ENCODE assay signal across 26 mouse cellular contexts in the genomic region with DNA sequence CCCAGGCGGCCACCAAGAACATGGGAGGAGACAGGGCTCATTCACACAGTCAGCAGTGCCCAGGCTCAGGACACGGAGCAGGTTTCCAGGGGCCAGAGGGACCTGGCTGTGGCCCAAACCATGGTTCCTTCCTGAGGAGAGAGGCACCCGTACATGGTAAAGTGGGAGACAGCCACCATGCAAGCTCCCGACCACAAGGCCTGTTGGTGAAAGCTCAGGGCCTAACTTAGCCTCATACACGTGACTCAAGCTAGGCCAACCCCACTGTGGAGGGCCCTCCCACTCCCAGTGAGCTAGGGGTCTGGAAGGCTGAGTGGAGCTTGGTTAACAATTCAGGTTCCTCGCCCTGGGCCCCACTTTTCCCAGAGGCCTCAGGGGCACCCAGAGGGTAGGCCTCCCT. TPM values are rescaled to one million over a fixed set of nuclear protein-coding genes. Genes with fewer than 3 reads are reported as not detected.
DNase-seq lines count a peak whose midpoint lies in the region; ATAC-seq and TF ChIP-seq lines count a peak whose summit lies in the region.
"Had no signal": no experiment of that assay in that cellular context is flagged by ENCODE, and none has a peak within 500 bp of the region (broad histone marks: within the 10 kb centered on the region; RNA-seq: fewer than 3 reads in every experiment).

No protein-coding gene starts in this region.

- 0 out of 2 replicates have a peak overlapping the region, but pooled peaks have one; percentile 5 for H3K27ac ChIP-seq in forebrain, embryonic 10.5 days
- no peak overlapping the region for H3K27ac ChIP-seq in forebrain, embryonic 12.5 days
- H3K27ac ChIP-seq in liver, embryonic 16.5 days (ENCODE audit: low read length) = no peak overlapping the region
- H3K27ac ChIP-seq in liver, postnatal 0 days (ENCODE audit: low read depth) = no peak overlapping the region
- H3K27ac ChIP-seq: embryonic facial prominence, embryonic 13.5 days; forebrain, embryonic 13.5 days; intestine, embryonic 15.5 days; midbrain, embryonic 13.5 days had no signal

- H3K4me3 ChIP-seq in forebrain, embryonic 10.5 days = no peak overlapping the region
- H3K4me3 ChIP-seq in forebrain, embryonic 12.5 days (replicated peaks) = no peak overlapping the region
- H3K4me3 ChIP-seq in liver, embryonic 16.5 days (ENCODE audit: low read depth, low read length) = no peak overlapping the region
- H3K4me3 ChIP-seq in liver, postnatal 0 days (ENCODE audit: low read depth, low read length) = no peak overlapping the region
- H3K4me3 ChIP-seq: embryonic facial prominence, embryonic 13.5 days; erythroblast, embryonic 14.5 days; forebrain, embryonic 13.5 days; intestine, embryonic 15.5 days; midbrain, embryonic 13.5 days had no signal

- no peak overlapping the region for H3K4me2 ChIP-seq in forebrain, embryonic 12.5 days
- no peak overlapping the region for H3K4me2 ChIP-seq in liver, embryonic 16.5 days (ENCODE audit: low read depth, low read length)
- H3K4me2 ChIP-seq in liver, postnatal 0 days (ENCODE audit: low read depth, low read length) = no peak overlapping the region
- H3K4me2 ChIP-seq: embryonic facial prominence, embryonic 13.5 days; forebrain, embryonic 13.5 days; heart, embryonic 11.5 days; intestine, embryonic 15.5 days; midbrain, embryonic 13.5 days had no signal

- H3K9me3 ChIP-seq in forebrain, embryonic 10.5 days = no peaks in the 10 kb centered on the region
- no peaks in the 10 kb centered on the region for H3K9me3 ChIP-seq in forebrain, embryonic 12.5 days
- no peaks in the 10 kb centered on the region for H3K9me3 ChIP-seq in liver, embryonic 16.5 days (replicated peaks; ENCODE audit: control insufficient read depth, low read length)
- no peaks in the 10 kb centered on the region for H3K9me3 ChIP-seq in liver, postnatal 0 days (ENCODE audit: low read length)
- H3K9me3 ChIP-seq: embryonic facial prominence, embryonic 13.5 days; forebrain, embryonic 13.5 days; intestine, embryonic 15.5 days; midbrain, embryonic 13.5 days had no signal

- DNase-seq in forebrain, embryonic 10.5 days (ENCODE audit: extremely low spot score, low spot score) = no peak
- DNase-seq in liver, postnatal 0 days = no peak
- DNase-seq in R1 (ENCODE audit: low read depth, low spot score) = peak; percentile 48
- DNase-seq in adrenal gland, postnatal 25 days = no peak
- no peak for DNase-seq in adrenal gland, postnatal 4 days (ENCODE audit: low spot score in 2 of 2)
- DNase-seq: adrenal gland, postnatal 10 days; cerebellum, adult 8-10 months; cerebellum, postnatal 36 days; embryo, embryonic 11 days; gastrocnemius, postnatal 10 days; heart, postnatal 4 days; kidney, adult 2 months; kidney, postnatal 36 days; left cerebral cortex, postnatal 4 days; lung, postnatal 14 days; thymus, postnatal 4 days had no signal

- no peak for ATAC-seq in forebrain, embryonic 12.5 days (ENCODE audit: low FRiP score)
- 0 out of 2 replicates have a peak, but pooled peaks have one; percentile 9 for ATAC-seq in liver, embryonic 16.5 days (ENCODE audit: low read depth)
- ATAC-seq in liver, postnatal 0 days = no peak
- 0 out of 2 replicates have a peak, but pooled peaks have one; percentile 6 for ATAC-seq in megakaryocyte, adult 5-6 weeks (ENCODE audit: poor library complexity, severe bottlenecking)
- ATAC-seq: forebrain, embryonic 13.5 days; hindbrain, embryonic 16.5 days; intestine, embryonic 15.5 days; midbrain, embryonic 13.5 days had no signal

- H3K27me3 ChIP-seq in forebrain, embryonic 10.5 days (ENCODE audit: poor library complexity, severe bottlenecking) = no peaks in the 10 kb centered on the region
- H3K27me3 ChIP-seq in forebrain, embryonic 12.5 days = no peaks in the 10 kb centered on the region
- no peaks in the 10 kb centered on the region for H3K27me3 ChIP-seq in liver, embryonic 16.5 days (ENCODE audit: control insufficient read depth, insufficient read depth, low read depth, low read length)
- no peaks in the 10 kb centered on the region for H3K27me3 ChIP-seq in liver, postnatal 0 days (ENCODE audit: insufficient read depth, low read length)
- H3K27me3 ChIP-seq: embryonic facial prominence, embryonic 13.5 days; forebrain, embryonic 13.5 days; intestine, embryonic 15.5 days; midbrain, embryonic 13.5 days had no signal

- H3K9ac ChIP-seq in forebrain, embryonic 12.5 days = no peak overlapping the region
- no peak overlapping the region for H3K9ac ChIP-seq in liver, embryonic 16.5 days (ENCODE audit: low read depth, low read length)
- no peak overlapping the region for H3K9ac ChIP-seq in liver, postnatal 0 days (replicated peaks)
- H3K9ac ChIP-seq: embryonic facial prominence, embryonic 13.5 days; forebrain, embryonic 13.5 days; intestine, embryonic 15.5 days; midbrain, embryonic 13.5 days had no signal

- H3K36me3 ChIP-seq in forebrain, embryonic 10.5 days (replicated peaks) = no peaks in the 10 kb centered on the region
- H3K36me3 ChIP-seq in forebrain, embryonic 12.5 days (replicated peaks) = no peaks in the 10 kb centered on the region
- H3K36me3 ChIP-seq in liver, embryonic 16.5 days (ENCODE audit: control insufficient read depth, insufficient read depth) = no peaks in the 10 kb centered on the region
- H3K36me3 ChIP-seq in liver, postnatal 0 days (replicated peaks; ENCODE audit: insufficient read depth, low read length) = no peaks in the 10 kb centered on the region
- H3K36me3 ChIP-seq: embryonic facial prominence, embryonic 13.5 days; intestine, embryonic 15.5 days; midbrain, embryonic 13.5 days had no signal

- H3K4me1 ChIP-seq in forebrain, embryonic 10.5 days = no peaks in the 10 kb centered on the region
- no peaks in the 10 kb centered on the region for H3K4me1 ChIP-seq in forebrain, embryonic 12.5 days
- no peaks in the 10 kb centered on the region for H3K4me1 ChIP-seq in liver, embryonic 16.5 days (ENCODE audit: control insufficient read depth, low read depth, low read length)
- no peaks in the 10 kb centered on the region for H3K4me1 ChIP-seq in liver, postnatal 0 days (ENCODE audit: insufficient read depth)
- H3K4me1 ChIP-seq: embryonic facial prominence, embryonic 13.5 days; forebrain, embryonic 13.5 days; intestine, embryonic 15.5 days; midbrain, embryonic 13.5 days had no signal

- TF ChIP-seq EP300 in liver, postnatal 0 days (IDR thresholded peaks at IDR 0.05; ENCODE audit: low read depth) = no peak

- 83% methylated on average over 6 of the region's 6 CpGs for WGBS in forebrain, embryonic 10.5 days
- 77% methylated on average over 6 of the region's 6 CpGs for WGBS in forebrain, embryonic 12.5 days
- WGBS in liver, embryonic 16.5 days (ENCODE audit: insufficient replicate concordance) = 44% methylated on average over 6 of the region's 6 CpGs
- WGBS in liver, postnatal 0 days (ENCODE audit: insufficient replicate concordance) = 53% methylated on average over 6 of the region's 6 CpGs

- no peak for TF ChIP-seq CTCF in liver, postnatal 0 days (IDR thresholded peaks at IDR 0.05; ENCODE audit: low read depth)

RNA-seq across cellular contexts. Expression of a gene that starts 30.1 kb away (rescaled TPM):
- 0.30 and 0.36 TPM in 2 replicates for polyA plus RNA-seq in forebrain, embryonic 10.5 days (2016; fragmentation: Nextera tagmentation; extraction: Ambion mirVana)
- polyA plus RNA-seq in forebrain, embryonic 12.5 days (2016; fragmentation: Nextera tagmentation; extraction: Ambion mirVana) = 0.22 and 0.26 TPM in 2 replicates
- polyA plus RNA-seq in liver, embryonic 16.5 days (2015; fragmentation: Nextera tagmentation; extraction: Ambion mirVana) = 0.04 and 0.08 TPM in 2 replicates
- 0.12 and 0.33 TPM in 2 replicates for polyA plus RNA-seq in liver, postnatal 0 days (2015; fragmentation: Nextera tagmentation; extraction: Ambion mirVana)
- total RNA-seq in megakaryocyte, adult 5-6 weeks (2015) = 0.11 and 1.1 TPM in 2 replicates
- total RNA-seq in megakaryocyte, adult 5-6 weeks (2017) = 0.49 and 0.77 TPM in 2 replicates
- 1.00 and 1.6 TPM in 2 replicates for total RNA-seq in adrenal gland, postnatal 25 days (2021)
- total RNA-seq in adrenal gland, postnatal 4 days (2021) = 1 to 10 TPM; 2.5 to 2.8 TPM
- polyA plus RNA-seq: erythroblast, embryonic 14.5 days had no signal

Comparison
In these comparisons a context has a peak if more than half of its experiments do, and no peak if none do; other contexts are left out.
1. ATAC-seq: peak in liver, embryonic 16.5 days (single experiment) and megakaryocyte, adult 5-6 weeks (single experiment); none in forebrain, embryonic 12.5 days (single experiment) and liver, postnatal 0 days (single experiment).